Mouse (Mus musculus): ENCODE data around the gene Sprr2a2.
"Not testable (repeated sequence)": the region's sequence is repeated elsewhere in the genome, so short reads cannot be mapped to it uniquely, and the experiment has no call there.

Gene Sprr2a2

GRCm38 (mm10) chr3:92274018-92274417 lies 58.3 kb downstream of the Sprr2a2 start:
- not testable (repeated sequence) for DNase-seq (ENCODE audit: low spot score)

- DNase-seq (ENCODE audit: low spot score) = not testable (repeated sequence)
Measured at GRCm38 (mm10) chr3:92279663-92280062, 63.9 kb downstream of the Sprr2a2 start.

GRCm38 (mm10) chr3:92280963-92281606 lies 65.4 kb downstream of the Sprr2a2 start:
- DNase-seq (ENCODE audit: low spot score) = not testable (repeated sequence)

GRCm38 (mm10) chr3:92285101-92285500 lies 69.4 kb downstream of the Sprr2a2 start, which contains the start of gene Sprr2a3:
Gene Sprr2a3 (plus strand): TSS chr3:92285417.
- not testable (repeated sequence) for DNase-seq (ENCODE audit: low spot score)

- DNase-seq (ENCODE audit: low spot score) = not testable (repeated sequence)
Measured at GRCm38 (mm10) chr3:92288489-92288888, 72.8 kb downstream of the Sprr2a2 start.

Data from MN1 (cell line).